Mouse (Mus musculus) heart, adult 2 months (tissue): ENCODE results near the gene Itch. TPM values are rescaled to one million over a fixed set of nuclear protein-coding genes. Genes with fewer than 3 reads are reported as not detected.

Experiments used
- DNase-seq, 2 experiments: peaks; one replicate each; pipeline ENCODE4 v3.0.0; 2021
- H3K27ac ChIP-seq: fragments of 200-600 bp; 2 replicates; pipeline ENCODE4 v1.8.1; 2022
- H3K27me3 ChIP-seq: fragments of 200-500 bp; 2 replicates; pipeline ENCODE4 v1.6.1; 2012; ENCODE audit warnings: mild to moderate bottlenecking, low read length, inconsistent platforms, mixed read lengths; ENCODE audit not compliant: control insufficient read depth, insufficient read depth
- H3K36me3 ChIP-seq: fragments of 200-500 bp; 2 replicates; pipeline ENCODE4 v1.6.1; 2012; ENCODE audit warnings: low read length, inconsistent platforms; ENCODE audit not compliant: control insufficient read depth, insufficient read depth
- H3K4me1 ChIP-seq: fragments of 200-500 bp; 2 replicates; pipeline ENCODE4 v1.6.1; 2011; ENCODE audit warnings: low read length; ENCODE audit not compliant: control insufficient read depth, insufficient read depth
- H3K4me3 ChIP-seq: fragments of 200-600 bp; 2 replicates; pipeline ENCODE4 v1.8.1; 2022
- H3K79me2 ChIP-seq: fragments of 200-500 bp; replicated peaks from 2 replicates; pipeline ENCODE4 v1.6.1; 2012; ENCODE audit warnings: mild to moderate bottlenecking, inconsistent platforms, low read length, moderate library complexity, mixed read lengths; ENCODE audit not compliant: control insufficient read depth, insufficient read depth
- H3K9ac ChIP-seq: fragments of 200-500 bp; 2 replicates; pipeline ENCODE4 v1.6.1; 2012; ENCODE audit warnings: low read depth, mild to moderate bottlenecking, control low read depth, inconsistent platforms, low read length, mixed read lengths
- CTCF ChIP-seq: fragments of 200-600 bp; IDR thresholded peaks from 2 replicates; pipeline ENCODE4 v1.8.1; 2022; ENCODE audit warnings: antibody characterized with exemption, mild to moderate bottlenecking, moderate library complexity
- EP300 ChIP-seq: fragments of 200-500 bp; IDR thresholded peaks from 2 replicates; pipeline ENCODE4 v1.6.1; 2011; ENCODE audit warnings: low read depth, low read length, control low read depth; ENCODE audit not compliant: insufficient read depth
- POLR2A ChIP-seq: fragments of 200-500 bp; IDR thresholded peaks from 2 replicates; pipeline ENCODE4 v1.6.1; 2011; ENCODE audit warnings: mild to moderate bottlenecking, low read depth, low read length, control low read depth; ENCODE audit not compliant: insufficient read depth
- WGBS: fragments of 180-500 bp; shearing (Covaris S2); methylation state at CpG from one replicate; pipeline ENCODE4 v1.1.7; 2018; 5-methylcytosine and 5-hydroxymethylcytosine counted together
- intact Hi-C: fragments of 180-260 bp; cut with DNase I; formaldehyde crosslinking; loops from one replicate; pipeline ENCODE4 v1.15.1; 2025
- polyA plus RNA-seq: library from polyadenylated mRNA; depleted of rRNA; stranded (reverse); fragments of >200 nt; gene quantifications from 2 replicates; pipeline ENCODE4 v1.2.3, GENCODE M21; 2012
- total RNA-seq, 2 experiments: library from RNA; stranded (reverse); gene quantifications; 2 replicates each; pipeline ENCODE4 v1.2.3; 2021

The Itch gene
- total and polyA plus RNA-seq, 3 experiments: 6.9 to 26.8 (median 26.4) TPM

GRCm38 (mm10) chr2:155091743-155092075 is 41.6 kb upstream of the Itch start:
- no peak overlapping the region for H3K9ac ChIP-seq
- intact Hi-C loops: no loop called here

GRCm38 (mm10) chr2:155093418-155093817 is 39.9 kb upstream of the Itch start:
- DNase-seq: no peak
- intact Hi-C loops: no loop called here
- Histone ChIP-seq H3K36me3 (no peaks in the 10 kb centered on the region), H3K4me3 (no peak overlapping the region), H3K27ac (no peak overlapping the region), H3K4me1 (no peaks in the 10 kb centered on the region), H3K27me3 (no peaks in the 10 kb centered on the region), H3K79me2 (no peaks in the 10 kb centered on the region), H3K9ac (no peak overlapping the region)
- 25% methylated on average over 4 of the region's 4 CpGs for WGBS
- TF ChIP-seq CTCF: no peak
- TF ChIP-seq POLR2A: no peak
- TF ChIP-seq EP300: no peak

More at GRCm38 (mm10) chr2:155091743-155092075, 41.6 kb upstream of the Itch start:
- Histone ChIP-seq H3K4me3 (no peak overlapping the region), H3K27me3 (no peaks in the 10 kb centered on the region), H3K4me1 (no peaks in the 10 kb centered on the region), H3K27ac (no peak overlapping the region), H3K36me3 (no peaks in the 10 kb centered on the region), H3K79me2 (no peaks in the 10 kb centered on the region)
- 66% methylated on average over 3 of the region's 3 CpGs for WGBS
- TF ChIP-seq POLR2A (no peak), EP300 (no peak), CTCF (no peak)
- DNase-seq: no peak

- intact Hi-C loops: no loop called here
- Histone ChIP-seq H3K36me3 (no peaks in the 10 kb centered on the region), H3K4me1 (no peaks in the 10 kb centered on the region), H3K27ac (no peak overlapping the region), H3K79me2 (no peaks in the 10 kb centered on the region), H3K9ac (no peak overlapping the region), H3K27me3 (no peaks in the 10 kb centered on the region), H3K4me3 (no peak overlapping the region)
- 88% methylated on average over 9 of the region's 9 CpGs for WGBS
- DNase-seq: no peak
- TF ChIP-seq CTCF (peak; percentile 15; the same call in 1 of the 2 replicates), EP300 (no peak)
These were observed 34.5 kb upstream of the Itch start for GRCm38 (mm10) chr2:155098720-155099380.

GRCm38 (mm10) chr2:155099421-155099820 is 33.9 kb upstream of the Itch start:
- Histone ChIP-seq H3K36me3 (no peaks in the 10 kb centered on the region), H3K27me3 (no peaks in the 10 kb centered on the region), H3K27ac (no peak overlapping the region), H3K4me1 (no peaks in the 10 kb centered on the region), H3K9ac (no peak overlapping the region), H3K4me3 (no peak overlapping the region), H3K79me2 (no peaks in the 10 kb centered on the region)
- 41% methylated on average over 7 of the region's 7 CpGs for WGBS
- intact Hi-C loops: no loop called here
- TF ChIP-seq EP300 (no peak), CTCF (no peak), POLR2A (no peak)
- DNase-seq: peak in 1 of 2 experiments; percentile 48

GRCm38 (mm10) chr2:155099994-155100795 is 33.1 kb upstream of the Itch start:
- Histone ChIP-seq H3K4me1 (no peaks in the 10 kb centered on the region), H3K27ac (no peak overlapping the region), H3K79me2 (no peaks in the 10 kb centered on the region), H3K9ac (no peak overlapping the region), H3K27me3 (no peaks in the 10 kb centered on the region), H3K4me3 (no peak overlapping the region), H3K36me3 (no peaks in the 10 kb centered on the region)
- TF ChIP-seq POLR2A (no peak), CTCF (no peak), EP300 (no peak)
- DNase-seq: no peak
- intact Hi-C loops: no loop called here
- 68% methylated on average over 14 of the region's 14 CpGs for WGBS

- no peaks in the 10 kb centered on the region for H3K79me2 ChIP-seq
- WGBS: 66% methylated on average over 3 of the region's 3 CpGs
- intact Hi-C loops: no loop called here
- no peak overlapping the region for H3K4me3 ChIP-seq
- DNase-seq: no peak
- H3K36me3 ChIP-seq: no peaks in the 10 kb centered on the region
- TF ChIP-seq EP300: no peak
- no peak overlapping the region for H3K9ac ChIP-seq
- H3K27me3 ChIP-seq: no peaks in the 10 kb centered on the region
- H3K4me1 ChIP-seq: no peaks in the 10 kb centered on the region
- H3K27ac ChIP-seq: no peak overlapping the region
These were observed 32.5 kb upstream of the Itch start for GRCm38 (mm10) chr2:155100796-155101259.
